Mouse (Mus musculus): ENCODE data around the gene Zfp385b.
"Not testable (repeated sequence)": the region's sequence is repeated elsewhere in the genome, so short reads cannot be mapped to it uniquely, and the experiment has no call there.

The Zfp385b gene

GRCm38 (mm10) chr2:77457120-77457519, 362.3 kb downstream of the Zfp385b start:
- DNase-seq (ENCODE audit: low read depth) = no peak

GRCm38 (mm10) chr2:77456602-77457001, 362.8 kb downstream of the Zfp385b start:
- DNase-seq (ENCODE audit: low read depth) = no peak

GRCm38 (mm10) chr2:77454341-77454937, 365.0 kb downstream of the Zfp385b start:
- no peak for DNase-seq (ENCODE audit: low read depth)

- DNase-seq (ENCODE audit: low read depth) = no peak
These were observed 365.7 kb downstream of the Zfp385b start for GRCm38 (mm10) chr2:77453786-77454185.

- not testable (repeated sequence) for DNase-seq (ENCODE audit: low read depth)
These were observed 369.4 kb downstream of the Zfp385b start for GRCm38 (mm10) chr2:77450017-77450416.

GRCm38 (mm10) chr2:77448951-77449480, 370.4 kb downstream of the Zfp385b start:
- no peak for DNase-seq (ENCODE audit: low read depth)

GRCm38 (mm10) chr2:77444282-77444681, 375.2 kb downstream of the Zfp385b start:
- no peak for DNase-seq (ENCODE audit: low read depth)

GRCm38 (mm10) chr2:77440591-77440990, 378.8 kb downstream of the Zfp385b start:
- DNase-seq (ENCODE audit: low read depth) = no peak

GRCm38 (mm10) chr2:77436241-77436759, 383.1 kb downstream of the Zfp385b start:
- no peak for DNase-seq (ENCODE audit: low read depth)

- no peak for DNase-seq (ENCODE audit: low read depth)
These were observed 400.0 kb downstream of the Zfp385b start for GRCm38 (mm10) chr2:77419476-77419875.

GRCm38 (mm10) chr2:77418078-77418477, 401.4 kb downstream of the Zfp385b start:
- DNase-seq (ENCODE audit: low read depth) = no peak

- no peak for DNase-seq (ENCODE audit: low read depth)
These were observed 407.3 kb downstream of the Zfp385b start for GRCm38 (mm10) chr2:77412171-77412570.

- no peak for DNase-seq (ENCODE audit: low read depth)
These were observed 407.8 kb downstream of the Zfp385b start for GRCm38 (mm10) chr2:77411612-77412011.

- DNase-seq (ENCODE audit: low read depth) = no peak
These were observed 409.8 kb downstream of the Zfp385b start for GRCm38 (mm10) chr2:77409521-77410135.

- DNase-seq (ENCODE audit: low read depth) = no peak
These were observed 410.5 kb downstream of the Zfp385b start for GRCm38 (mm10) chr2:77408972-77409371.

- no peak for DNase-seq (ENCODE audit: low read depth)
These were observed 417.1 kb downstream of the Zfp385b start for GRCm38 (mm10) chr2:77402329-77402728.

GRCm38 (mm10) chr2:77401438-77402235, 417.8 kb downstream of the Zfp385b start:
- DNase-seq (ENCODE audit: low read depth) = no peak

- no peak for DNase-seq (ENCODE audit: low read depth)
These were observed 425.6 kb downstream of the Zfp385b start for GRCm38 (mm10) chr2:77393881-77394280.

- no peak for DNase-seq (ENCODE audit: low read depth)
These were observed 431.3 kb downstream of the Zfp385b start for GRCm38 (mm10) chr2:77388186-77388585.

- DNase-seq (ENCODE audit: low read depth) = peak; percentile 12
These were observed 432.9 kb downstream of the Zfp385b start for GRCm38 (mm10) chr2:77386515-77386914.

- DNase-seq (ENCODE audit: low read depth) = no peak
These were observed 436.7 kb downstream of the Zfp385b start for GRCm38 (mm10) chr2:77382766-77383165.

- no peak for DNase-seq (ENCODE audit: low read depth)
These were observed 439.5 kb downstream of the Zfp385b start for GRCm38 (mm10) chr2:77379907-77380306.

- DNase-seq (ENCODE audit: low read depth) = no peak
These were observed 440.1 kb downstream of the Zfp385b start for GRCm38 (mm10) chr2:77379332-77379731.
